Mouse (Mus musculus) heart, postnatal 0 days (tissue): ENCODE measurements at regions not wholly inside any gene's neighbourhood (a gene's known extent, or its start where the extent isn't known, plus 50 kb on each side); places are given as distances from the start of the nearest gene placed in this dataset.

ENCODE experiments used
- CTCF ChIP-seq: IDR thresholded peaks from 2 replicates; pipeline ENCODE4 v1.5.1; 2016; ENCODE audit warnings: antibody characterized with exemption, control low read depth, low read depth
- EP300 ChIP-seq: IDR thresholded peaks from 2 replicates; pipeline ENCODE4 v1.6.1; 2016; ENCODE audit warnings: antibody characterized with exemption, low read depth

DNA sequence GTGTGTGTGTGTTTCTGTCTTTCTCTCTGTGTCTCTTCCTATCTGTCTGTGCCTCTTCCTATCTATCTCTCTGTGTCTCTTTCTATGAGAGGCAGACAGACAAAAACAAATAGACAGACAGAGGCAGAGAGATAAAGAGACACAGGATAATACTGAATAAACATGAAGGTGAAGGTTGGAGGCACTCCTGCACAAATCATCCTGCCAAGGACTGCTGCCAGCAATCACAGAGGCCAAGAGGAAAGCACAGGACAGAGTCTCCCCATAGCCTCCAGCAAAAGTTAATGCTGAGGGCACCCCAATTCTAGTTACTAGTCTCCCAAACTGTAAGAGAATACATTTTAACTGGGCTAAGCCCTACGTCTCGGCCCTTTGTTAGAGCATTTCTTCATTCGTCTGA is 77.6 kb upstream of the Daam1 start:
- TF ChIP-seq CTCF = no peak
- no peak for TF ChIP-seq EP300
